Mouse (Mus musculus): Measurements from ENCODE around the gene Uvrag. TPM values are rescaled to one million over a fixed set of nuclear protein-coding genes. Genes with fewer than 3 reads are reported as not detected.

Gene Uvrag
- total and polyA plus RNA-seq, 2 experiments: 12.2 to 18.3 TPM

GRCm38 (mm10) chr7:98995126-98995727 lies 145.7 kb downstream of the Uvrag start:
- H3K4me1 ChIP-seq (ENCODE audit: control insufficient read depth, insufficient read depth, low read length): no peaks in the 10 kb centered on the region
- H3K36me3 ChIP-seq (ENCODE audit: control insufficient read depth, insufficient read depth, low read length): peaks cover 9% of the 10 kb centered on the region
- no peak for TF ChIP-seq CTCF (IDR thresholded peaks at IDR 0.05; ENCODE audit: low read depth, low read length)
- no peak for TF ChIP-seq POLR2A (IDR thresholded peaks at IDR 0.05; ENCODE audit: extremely low read depth, insufficient read depth, low read length)
- WGBS: 85% methylated on average over 5 of the region's 5 CpGs
- H3K9ac ChIP-seq (ENCODE audit: low read depth, low read length): no peak overlapping the region
- no peak for DNase-seq (ENCODE audit: extremely low read depth, low read depth, low spot score)
- no peak overlapping the region for H3K4me3 ChIP-seq (ENCODE audit: insufficient read depth, low read depth, low read length)
- no peaks in the 10 kb centered on the region for H3K27me3 ChIP-seq (ENCODE audit: control insufficient read depth, insufficient read depth, low read length)
- H3K27ac ChIP-seq (replicated peaks; ENCODE audit: insufficient read depth, low read depth, low read length): no peak overlapping the region
- no peaks in the 10 kb centered on the region; the same call in 1 of the 2 replicates for H3K79me2 ChIP-seq (ENCODE audit: control insufficient read depth, insufficient read depth, low read length)

- H3K9ac ChIP-seq (ENCODE audit: low read depth, low read length): no peak overlapping the region
- H3K79me2 ChIP-seq (ENCODE audit: control insufficient read depth, insufficient read depth, low read length): no peaks in the 10 kb centered on the region; the same call in 1 of the 2 replicates
- DNase-seq (ENCODE audit: extremely low read depth, low read depth, low spot score): no peak
- TF ChIP-seq POLR2A (IDR thresholded peaks at IDR 0.05; ENCODE audit: extremely low read depth, insufficient read depth, low read length) (no peak), CTCF (IDR thresholded peaks at IDR 0.05; ENCODE audit: low read depth, low read length) (no peak)
- 76% methylated on average over 6 of the region's 6 CpGs for WGBS
- H3K36me3 ChIP-seq (ENCODE audit: control insufficient read depth, insufficient read depth, low read length): peaks cover 17% of the 10 kb centered on the region
- no peak overlapping the region for H3K27ac ChIP-seq (replicated peaks; ENCODE audit: insufficient read depth, low read depth, low read length)
- no peaks in the 10 kb centered on the region for H3K27me3 ChIP-seq (ENCODE audit: control insufficient read depth, insufficient read depth, low read length)
- no peaks in the 10 kb centered on the region for H3K4me1 ChIP-seq (ENCODE audit: control insufficient read depth, insufficient read depth, low read length)
- H3K4me3 ChIP-seq (ENCODE audit: insufficient read depth, low read depth, low read length): no peak overlapping the region
Observed at GRCm38 (mm10) chr7:98994137-98994536, 146.8 kb downstream of the Uvrag start.

GRCm38 (mm10) chr7:98993395-98993794 lies 147.5 kb downstream of the Uvrag start:
- TF ChIP-seq POLR2A (IDR thresholded peaks at IDR 0.05; ENCODE audit: extremely low read depth, insufficient read depth, low read length): no peak
- TF ChIP-seq CTCF (IDR thresholded peaks at IDR 0.05; ENCODE audit: low read depth, low read length): no peak
- Histone ChIP-seq H3K4me1 (ENCODE audit: control insufficient read depth, insufficient read depth, low read length) (no peaks in the 10 kb centered on the region), H3K27me3 (ENCODE audit: control insufficient read depth, insufficient read depth, low read length) (no peaks in the 10 kb centered on the region), H3K9ac (ENCODE audit: low read depth, low read length) (no peak overlapping the region), H3K79me2 (ENCODE audit: control insufficient read depth, insufficient read depth, low read length) (no peaks in the 10 kb centered on the region; the same call in 1 of the 2 replicates), H3K27ac (replicated peaks; ENCODE audit: insufficient read depth, low read depth, low read length) (no peak overlapping the region), H3K36me3 (ENCODE audit: control insufficient read depth, insufficient read depth, low read length) (peaks cover 20% of the 10 kb centered on the region), H3K4me3 (ENCODE audit: insufficient read depth, low read depth, low read length) (no peak overlapping the region)
- 72% methylated on average over 4 of the region's 4 CpGs for WGBS
- no peak for DNase-seq (ENCODE audit: extremely low read depth, low read depth, low spot score)

- Histone ChIP-seq H3K27ac (replicated peaks; ENCODE audit: insufficient read depth, low read depth, low read length) (no peak overlapping the region), H3K36me3 (ENCODE audit: control insufficient read depth, insufficient read depth, low read length) (peaks cover 31% of the 10 kb centered on the region), H3K4me1 (ENCODE audit: control insufficient read depth, insufficient read depth, low read length) (no peaks in the 10 kb centered on the region), H3K27me3 (ENCODE audit: control insufficient read depth, insufficient read depth, low read length) (no peaks in the 10 kb centered on the region), H3K4me3 (ENCODE audit: insufficient read depth, low read depth, low read length) (no peak overlapping the region), H3K79me2 (ENCODE audit: control insufficient read depth, insufficient read depth, low read length) (no peaks in the 10 kb centered on the region; the same call in 1 of the 2 replicates), H3K9ac (ENCODE audit: low read depth, low read length) (no peak overlapping the region)
- 98% methylated on average over 2 of the region's 2 CpGs for WGBS
- DNase-seq (ENCODE audit: extremely low read depth, low read depth, low spot score): no peak
- TF ChIP-seq CTCF (IDR thresholded peaks at IDR 0.05; ENCODE audit: low read depth, low read length): no peak
- no peak for TF ChIP-seq POLR2A (IDR thresholded peaks at IDR 0.05; ENCODE audit: extremely low read depth, insufficient read depth, low read length)
Observed at GRCm38 (mm10) chr7:98991204-98991761, 149.7 kb downstream of the Uvrag start.

GRCm38 (mm10) chr7:98990510-98990909 lies 150.4 kb downstream of the Uvrag start:
- no peak for DNase-seq (ENCODE audit: extremely low read depth, low read depth, low spot score)
- TF ChIP-seq CTCF (IDR thresholded peaks at IDR 0.05; ENCODE audit: low read depth, low read length) (no peak), POLR2A (IDR thresholded peaks at IDR 0.05; ENCODE audit: extremely low read depth, insufficient read depth, low read length) (no peak)
- Histone ChIP-seq H3K4me1 (ENCODE audit: control insufficient read depth, insufficient read depth, low read length) (no peaks in the 10 kb centered on the region), H3K79me2 (ENCODE audit: control insufficient read depth, insufficient read depth, low read length) (no peaks in the 10 kb centered on the region), H3K27me3 (ENCODE audit: control insufficient read depth, insufficient read depth, low read length) (no peaks in the 10 kb centered on the region), H3K9ac (ENCODE audit: low read depth, low read length) (no peak overlapping the region), H3K27ac (replicated peaks; ENCODE audit: insufficient read depth, low read depth, low read length) (no peak overlapping the region), H3K36me3 (ENCODE audit: control insufficient read depth, insufficient read depth, low read length) (peaks cover 31% of the 10 kb centered on the region), H3K4me3 (ENCODE audit: insufficient read depth, low read depth, low read length) (no peak overlapping the region)
- WGBS: 74% methylated on average over 1 of the region's 1 CpGs

- H3K36me3 ChIP-seq (ENCODE audit: control insufficient read depth, insufficient read depth, low read length): peaks cover 42% of the 10 kb centered on the region
- H3K27ac ChIP-seq (replicated peaks; ENCODE audit: insufficient read depth, low read depth, low read length): no peak overlapping the region
- WGBS: 95% methylated on average over 14 of the region's 14 CpGs
- H3K27me3 ChIP-seq (ENCODE audit: control insufficient read depth, insufficient read depth, low read length): no peaks in the 10 kb centered on the region
- H3K79me2 ChIP-seq (ENCODE audit: control insufficient read depth, insufficient read depth, low read length): no peaks in the 10 kb centered on the region
- no peak for DNase-seq (ENCODE audit: extremely low read depth, low read depth, low spot score)
- H3K4me1 ChIP-seq (ENCODE audit: control insufficient read depth, insufficient read depth, low read length): no peaks in the 10 kb centered on the region
- H3K4me3 ChIP-seq (ENCODE audit: insufficient read depth, low read depth, low read length): no peak overlapping the region
- H3K9ac ChIP-seq (ENCODE audit: low read depth, low read length): no peak overlapping the region
- TF ChIP-seq CTCF (IDR thresholded peaks at IDR 0.05; ENCODE audit: low read depth, low read length) (no peak), POLR2A (IDR thresholded peaks at IDR 0.05; ENCODE audit: extremely low read depth, insufficient read depth, low read length) (no peak)
Observed at GRCm38 (mm10) chr7:98986962-98987441, 153.9 kb downstream of the Uvrag start.
